Mouse (Mus musculus): ENCODE measurements around the gene Ifitm5.

GRCm38 (mm10) chr7:140981704-140982103 is 31.6 kb upstream of the Ifitm5 start:
- TF ChIP-seq EP300 (IDR thresholded peaks at IDR 0.05; ENCODE audit: low read depth) (no peak), CTCF (IDR thresholded peaks at IDR 0.05; ENCODE audit: low read depth) (no peak)

Data from heart, postnatal 0 days (tissue).